Mouse (Mus musculus) ES-E14 (cell line): Measurements from ENCODE around the gene Brd9.

Experiments
- CHD2 ChIP-seq: IDR thresholded peaks from 2 replicates; pipeline ENCODE4 v1.6.1; 2014; ENCODE audit warnings: mild to moderate bottlenecking, low read depth, low read length, inconsistent platforms
- HCFC1 ChIP-seq: IDR thresholded peaks from 2 replicates; pipeline ENCODE4 v1.6.1; 2012; ENCODE audit warnings: low read length, inconsistent platforms, borderline replicate concordance; ENCODE audit not compliant: insufficient read depth
- MAFK ChIP-seq: IDR thresholded peaks from 2 replicates; pipeline ENCODE4 v1.6.1; 2014; ENCODE audit warnings: mild to moderate bottlenecking, low read depth, low read length, inconsistent platforms; ENCODE audit not compliant: insufficient read depth
- ZC3H11A ChIP-seq: IDR thresholded peaks from 2 replicates; pipeline ENCODE4 v1.6.1; 2012; ENCODE audit warnings: low read depth, mild to moderate bottlenecking, inconsistent platforms, low read length, borderline replicate concordance
- ZNF384 ChIP-seq: IDR thresholded peaks from 2 replicates; pipeline ENCODE4 v1.6.1; 2012; ENCODE audit warnings: low read depth, low read length, inconsistent platforms

DNA sequence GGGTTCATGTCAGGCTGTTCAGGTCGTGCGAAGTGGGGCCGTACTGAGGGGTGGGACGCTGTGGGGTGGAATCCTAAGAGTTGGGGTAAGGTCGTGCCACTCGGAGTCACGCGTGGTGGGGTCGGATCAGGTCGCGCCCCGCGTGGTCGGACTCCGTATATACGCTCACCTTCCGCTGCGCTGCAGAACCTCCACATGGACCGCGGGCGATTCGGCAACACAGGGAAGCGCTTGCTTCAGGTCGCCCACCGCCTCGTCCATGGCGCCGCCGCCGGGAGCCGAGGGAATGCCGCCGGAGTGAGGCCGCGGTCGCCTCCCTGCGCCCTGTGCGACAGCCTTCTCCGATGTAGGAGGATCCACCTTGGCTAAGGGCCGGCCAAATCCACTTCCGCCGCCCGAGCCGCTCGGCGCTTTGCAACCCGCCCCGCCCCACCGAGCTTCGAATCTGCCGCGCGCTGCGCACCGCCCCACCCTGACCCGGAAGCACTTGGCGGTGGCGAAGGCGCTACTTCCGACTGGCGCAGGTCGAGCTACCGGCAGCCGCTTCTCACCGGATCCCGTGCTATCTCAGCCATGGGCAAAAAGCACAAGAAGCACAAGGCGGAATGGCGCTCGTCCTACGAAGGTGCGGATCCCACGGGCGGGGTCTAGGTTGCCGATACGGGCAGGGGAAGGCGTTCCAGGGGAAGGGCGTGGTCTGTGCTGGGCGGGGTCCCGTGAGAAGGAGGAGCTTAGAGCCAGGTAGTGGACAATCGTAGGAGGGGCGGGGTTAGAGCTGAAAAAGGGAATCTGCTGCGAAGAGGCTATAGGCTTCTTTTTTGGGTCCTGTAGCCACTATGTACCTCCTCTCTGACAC, at the start of gene Brd9, which contains the start of gene Trip13:
- no peak for TF ChIP-seq ZNF384
- no peak for TF ChIP-seq MAFK
- TF ChIP-seq CHD2, result peak; percentile 64
- TF ChIP-seq HCFC1, result 0 out of 2 replicates have a peak, but pooled peaks have one; percentile 66
- TF ChIP-seq ZC3H11A, result no peak
